Mouse (Mus musculus): ENCODE results near the gene Ntng1.

GRCm38 (mm10) chr3:109917077-109917476, 226.7 kb downstream of the Ntng1 start:
- TF ChIP-seq CTCF (conservative IDR thresholded peaks at IDR 0.05; ENCODE audit: insufficient read depth, insufficient read length, low read depth, low read length) (no peak), POLR2A (IDR thresholded peaks at IDR 0.05; ENCODE audit: low read depth, low read length) (no peak)

All from kidney, adult 2 months (tissue).